Mouse (Mus musculus): ENCODE measurements around the gene Rbfox3. TPM values are rescaled to one million over a fixed set of nuclear protein-coding genes. Genes with fewer than 3 reads are reported as not detected.

Gene Rbfox3
- total RNA-seq (2023): not detected

DNA sequence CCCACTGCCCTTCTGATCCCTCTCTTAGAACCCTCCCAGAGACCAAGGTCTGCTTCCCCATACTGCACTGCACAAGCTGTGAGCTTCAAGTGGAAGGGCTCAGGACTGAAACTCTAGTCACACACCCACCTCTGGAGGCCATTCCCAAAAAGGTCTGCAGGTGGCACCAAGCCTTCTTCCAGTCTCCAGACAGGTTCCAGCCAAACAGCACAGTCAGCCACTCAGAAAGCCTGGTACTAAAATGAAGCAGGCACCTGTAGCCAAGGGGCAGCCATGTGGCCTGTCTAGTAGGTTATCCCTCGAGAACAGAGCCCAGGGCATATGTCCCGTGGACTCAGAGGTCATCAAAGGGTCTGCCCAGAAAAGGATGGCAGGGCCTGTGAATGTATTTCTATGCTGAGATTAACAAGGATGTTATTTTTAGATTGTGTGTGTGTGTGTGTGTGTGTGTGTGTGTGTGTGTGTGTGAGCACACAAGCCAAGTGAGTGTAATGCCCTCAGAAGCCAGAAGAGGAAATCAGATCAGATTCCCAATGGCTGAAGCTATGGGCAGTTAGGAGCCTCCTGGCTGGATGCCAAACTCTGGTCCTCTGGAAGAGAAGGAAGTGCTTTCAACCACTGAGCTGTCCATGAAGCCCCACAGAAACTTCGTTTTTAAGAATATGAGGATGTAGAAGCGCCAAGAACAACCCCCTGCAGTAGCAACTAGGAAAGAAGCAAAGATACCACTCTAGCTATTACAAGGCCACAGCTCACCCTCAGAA, at the start of gene Rbfox3:
Rbfox3 (minus strand) TSS at position 291 of the 764 bp plus-strand sequence.

DNA sequence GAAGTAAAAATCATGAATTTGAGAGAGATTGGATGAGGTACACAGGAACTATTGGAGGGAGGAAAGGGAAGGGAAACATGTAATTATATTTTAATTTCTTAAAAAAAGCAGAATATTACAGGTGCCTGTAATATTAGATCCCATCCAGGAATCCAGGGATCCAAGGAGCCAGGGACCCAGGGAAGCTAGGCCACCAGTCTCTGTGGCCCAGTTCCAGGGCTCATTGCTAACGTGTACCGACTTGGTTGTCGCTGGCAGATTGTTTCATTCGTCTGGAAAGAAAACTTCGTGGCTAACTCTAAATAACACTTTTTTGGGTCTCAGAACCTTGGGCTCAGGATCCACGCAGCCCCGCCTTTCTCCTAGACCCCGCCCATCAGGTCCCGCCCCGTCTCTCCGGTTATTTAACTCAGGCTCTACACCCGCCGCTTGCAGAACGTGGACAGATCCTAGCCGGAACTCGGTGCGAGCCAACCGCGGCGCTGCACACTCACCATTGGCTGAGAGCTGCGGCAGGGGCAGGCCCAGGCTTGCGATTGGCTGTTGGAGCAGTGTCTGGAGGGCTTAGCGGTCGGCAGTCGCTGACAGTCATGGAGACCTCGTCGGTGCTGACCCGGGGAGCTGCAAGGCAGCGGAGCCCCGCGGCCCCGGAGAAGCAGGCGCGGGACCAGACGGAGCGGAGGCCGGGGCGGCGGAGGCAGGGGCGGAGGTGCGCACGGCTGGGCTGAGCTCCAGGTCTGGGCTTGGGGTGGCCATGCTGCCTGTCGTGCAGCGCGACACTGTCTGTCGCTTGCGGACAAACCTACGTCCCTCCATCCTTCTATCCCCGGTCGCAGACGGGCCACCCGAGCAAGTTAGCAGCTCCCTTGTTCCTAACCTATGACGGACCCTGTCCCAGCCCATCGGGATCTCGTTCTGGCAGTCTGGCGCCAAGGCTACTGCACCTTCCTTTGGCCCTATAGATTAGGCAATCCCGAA, 434.7 kb downstream of the Rbfox3 start, which contains the start of gene Engase:
Engase (plus strand) TSS at position 434 of the 978 bp plus-strand sequence.

Other genes starting within 250 kb of the Rbfox3 start
- not detected for gene Enpp7, start 76.6 kb upstream of the Rbfox3 start, total RNA-seq (2023)
- gene Cbx2, start 111.4 kb upstream of the Rbfox3 start, total RNA-seq (2023): 1 to 10 TPM; 7.7 to 8.5 TPM
- gene Cbx8, start 129.4 kb upstream of the Rbfox3 start, total RNA-seq (2023): 10 to 100 TPM; 15.1 to 17.6 TPM
- gene Cbx4, start 174.6 kb upstream of the Rbfox3 start, total RNA-seq (2023): 100 to 1,000 TPM; 110 to 127 TPM

Measured in T-cell, adult 66 days (primary cell).